Mouse (Mus musculus) embryo, embryonic 10.5 days (tissue): ENCODE results near the gene Stat3.

Experiments used
- DNase-seq: peaks from one replicate; pipeline ENCODE4 v3.0.0-alpha.2; 2015; ENCODE audit warnings: low spot score

The Stat3 gene

DNA sequence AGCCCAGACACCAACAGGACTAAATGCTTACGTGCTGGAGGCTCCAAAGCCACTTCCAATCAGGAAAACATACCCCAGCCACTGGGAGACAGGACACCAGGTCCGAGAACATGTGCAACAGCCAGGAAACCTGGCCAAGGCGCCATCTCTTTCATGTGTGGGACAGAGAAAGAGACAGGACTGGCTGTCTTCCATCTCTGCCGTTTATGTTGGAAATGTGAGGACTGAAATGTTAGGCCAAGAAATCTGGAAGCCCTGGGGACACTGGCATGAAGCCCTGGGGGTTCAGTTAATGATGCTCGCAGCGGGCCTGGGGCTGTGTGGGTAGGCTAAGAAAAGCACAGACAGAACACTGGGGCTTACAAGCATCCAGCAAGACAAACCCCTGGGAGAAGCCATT is 48.9 kb downstream of the Stat3 start:
- DNase-seq, result no peak

DNA sequence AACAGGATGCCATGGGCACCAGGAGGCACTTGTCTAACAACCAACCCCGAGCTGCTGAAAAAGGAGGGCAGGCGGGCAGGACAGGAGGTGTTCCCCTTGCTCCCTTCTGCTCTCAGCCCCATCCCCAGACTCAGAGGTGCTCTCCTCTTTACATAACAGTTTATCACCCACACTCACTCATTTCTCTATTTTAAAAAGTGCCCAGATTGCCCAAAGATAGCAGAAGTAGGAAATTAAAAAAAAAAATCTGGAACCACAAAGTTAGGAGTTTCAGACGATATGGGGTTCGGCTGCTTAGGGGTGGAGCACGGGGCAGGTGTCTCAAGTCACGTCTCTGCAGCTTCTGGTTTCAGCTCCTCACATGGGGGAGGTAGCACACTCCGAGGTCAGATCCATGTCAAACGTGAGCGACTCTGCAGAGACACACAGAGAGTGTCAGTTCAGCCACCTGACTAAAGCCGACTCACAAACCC is 51.0 kb downstream of the Stat3 start:
- no peak for DNase-seq

DNA sequence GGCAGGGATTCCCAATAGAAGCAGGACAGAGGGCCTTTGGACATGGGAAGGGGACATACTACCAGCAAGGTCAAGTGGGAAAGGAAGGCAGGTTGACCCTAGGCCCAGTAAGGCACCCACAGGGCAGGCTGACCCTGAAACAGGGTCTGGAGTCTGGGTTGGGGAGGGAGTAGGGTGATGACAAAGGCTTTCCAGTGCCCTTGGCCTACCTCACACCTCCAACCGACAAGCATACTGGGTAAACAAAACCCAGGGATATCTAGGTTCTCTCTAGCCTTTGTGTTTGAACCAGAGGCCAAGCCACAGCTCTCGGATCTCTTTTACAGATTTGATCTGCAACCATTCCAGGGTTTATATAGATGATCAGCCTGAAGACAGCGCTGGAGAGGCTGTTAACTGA is 51.6 kb downstream of the Stat3 start:
- DNase-seq, result no peak

- no peak for DNase-seq
Measured at GRCm38 (mm10) chr11:100887236-100887635, 52.1 kb downstream of the Stat3 start.

- DNase-seq, result no peak
Measured at GRCm38 (mm10) chr11:100886188-100886740, 53.1 kb downstream of the Stat3 start.

GRCm38 (mm10) chr11:100885472-100885871 is 53.9 kb downstream of the Stat3 start:
- DNase-seq, result no peak

- DNase-seq, result no peak
Measured at GRCm38 (mm10) chr11:100883640-100884039, 55.7 kb downstream of the Stat3 start.

- no peak for DNase-seq
Measured at GRCm38 (mm10) chr11:100879321-100880078, 59.8 kb downstream of the Stat3 start.

GRCm38 (mm10) chr11:100875761-100876160 is 63.6 kb downstream of the Stat3 start:
- DNase-seq, result no peak

DNA sequence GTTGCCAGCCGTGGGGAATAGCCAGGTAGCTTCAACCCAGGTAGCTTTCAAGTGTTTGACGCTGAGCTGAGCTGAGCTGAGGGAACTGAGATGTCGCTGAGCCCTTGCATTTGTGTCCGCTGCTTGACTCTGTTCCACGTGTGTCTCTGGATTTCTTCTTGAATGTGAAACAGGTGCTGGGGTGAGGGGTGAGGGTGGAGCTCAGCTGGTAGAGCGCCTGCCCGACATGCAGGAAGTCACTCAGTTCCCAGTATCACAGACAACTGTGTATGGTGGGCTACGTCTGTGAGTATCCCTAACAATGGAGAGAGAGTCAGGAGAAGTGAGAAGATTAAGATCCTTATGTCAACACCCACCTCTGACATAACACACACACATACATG is 68.4 kb downstream of the Stat3 start:
- DNase-seq, result no peak

GRCm38 (mm10) chr11:100870256-100870967 is 68.9 kb downstream of the Stat3 start:
- DNase-seq, result no peak

- no peak for DNase-seq
Measured at GRCm38 (mm10) chr11:100865618-100866017, 73.7 kb downstream of the Stat3 start.

GRCm38 (mm10) chr11:100863141-100863540 is 76.2 kb downstream of the Stat3 start:
- DNase-seq, result no peak

GRCm38 (mm10) chr11:100861836-100862235 is 77.5 kb downstream of the Stat3 start:
- DNase-seq, result no peak

- no peak for DNase-seq
Measured at GRCm38 (mm10) chr11:100861335-100861734, 78.0 kb downstream of the Stat3 start.

DNA sequence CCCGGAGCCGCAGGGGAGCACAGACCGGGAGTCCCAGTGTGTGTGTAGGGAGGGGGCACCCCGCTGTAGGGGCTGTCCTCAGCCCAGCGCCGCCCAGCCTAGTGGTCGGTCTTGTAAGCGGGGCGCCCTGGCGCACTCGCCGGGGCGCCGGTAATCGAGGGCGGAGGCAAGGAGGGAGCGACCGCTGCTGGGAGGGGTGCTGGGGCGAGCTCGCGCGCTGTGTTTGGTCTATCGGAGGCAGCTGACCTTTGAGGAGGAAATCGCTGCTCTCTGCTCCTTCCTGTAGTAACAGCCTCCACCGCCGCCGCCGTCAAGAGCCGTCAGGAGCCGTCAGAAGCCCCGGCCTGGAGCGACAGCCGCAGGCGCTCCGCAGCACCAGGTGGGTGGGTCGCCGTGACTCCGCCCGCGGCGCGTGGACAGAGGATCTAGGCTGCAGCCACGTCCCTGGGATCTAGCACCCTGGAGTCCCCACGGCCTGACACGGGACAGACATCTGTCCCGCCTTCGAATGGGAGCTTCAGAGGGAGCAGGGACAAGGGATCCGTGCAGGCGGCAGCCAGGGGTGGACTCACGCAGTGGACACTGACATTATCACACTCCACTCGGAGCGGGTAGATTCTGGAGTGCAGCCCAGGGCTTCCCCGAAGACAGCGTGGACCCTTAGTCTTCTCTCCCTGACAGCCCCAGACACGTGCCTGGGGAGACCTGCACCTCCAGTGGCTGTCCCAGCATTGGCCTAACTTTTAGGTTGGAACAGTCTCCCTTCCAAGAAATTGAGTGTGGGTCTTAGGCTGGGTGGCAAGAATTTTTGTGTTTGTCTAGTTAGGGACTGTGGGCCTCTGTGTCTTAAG is 78.9 kb downstream of the Stat3 start:
- peak; percentile 79 for DNase-seq

DNA sequence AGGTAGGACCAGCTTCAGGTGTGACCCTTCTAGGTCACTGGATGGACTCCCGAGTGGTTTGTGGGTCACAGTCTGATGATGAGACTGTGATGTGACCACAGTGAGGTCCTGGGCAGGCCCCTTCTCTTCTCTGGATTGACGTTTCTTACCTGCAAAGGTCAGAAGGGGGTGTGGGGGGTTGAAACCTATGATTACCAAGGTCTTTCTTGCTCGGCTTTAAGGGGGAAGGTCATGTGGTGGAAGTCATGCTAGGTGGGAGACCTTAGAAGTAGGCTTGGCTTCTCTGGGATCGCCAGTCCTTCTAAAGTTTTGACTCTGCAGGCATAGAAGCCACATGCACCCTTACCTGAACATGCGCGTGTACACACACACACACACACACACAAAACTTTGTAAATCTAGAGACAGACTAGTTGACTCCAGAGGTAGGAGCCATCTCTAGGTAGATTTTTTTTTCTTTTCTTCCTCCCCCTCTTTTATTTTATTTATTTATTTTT is 79.7 kb downstream of the Stat3 start:
- DNase-seq, result no peak

GRCm38 (mm10) chr11:100858935-100859578 is 80.3 kb downstream of the Stat3 start, which contains the start of gene Stat5a:
Stat5a (plus strand) TSS chr11:100859351.
- DNase-seq, result no peak

DNA sequence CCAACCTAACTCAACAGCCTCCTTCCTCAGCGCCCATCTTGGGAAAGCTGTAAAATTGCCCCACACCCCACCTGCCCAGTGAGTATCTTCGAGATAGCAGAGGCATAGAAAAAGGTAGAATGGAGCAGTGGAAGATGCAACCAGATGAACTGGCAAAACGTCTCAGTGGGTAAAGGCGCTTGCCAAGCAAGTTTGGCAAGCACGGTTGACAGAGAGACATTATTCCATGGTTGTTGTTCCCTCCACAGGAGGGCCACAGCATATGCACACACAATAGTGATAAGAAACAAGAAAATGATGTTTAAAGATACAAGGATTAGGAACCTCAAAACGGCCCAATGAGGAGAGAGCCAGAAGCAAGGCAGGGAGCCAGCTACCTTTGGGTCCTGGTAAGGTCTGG is 81.4 kb downstream of the Stat3 start:
- no peak for DNase-seq

DNA sequence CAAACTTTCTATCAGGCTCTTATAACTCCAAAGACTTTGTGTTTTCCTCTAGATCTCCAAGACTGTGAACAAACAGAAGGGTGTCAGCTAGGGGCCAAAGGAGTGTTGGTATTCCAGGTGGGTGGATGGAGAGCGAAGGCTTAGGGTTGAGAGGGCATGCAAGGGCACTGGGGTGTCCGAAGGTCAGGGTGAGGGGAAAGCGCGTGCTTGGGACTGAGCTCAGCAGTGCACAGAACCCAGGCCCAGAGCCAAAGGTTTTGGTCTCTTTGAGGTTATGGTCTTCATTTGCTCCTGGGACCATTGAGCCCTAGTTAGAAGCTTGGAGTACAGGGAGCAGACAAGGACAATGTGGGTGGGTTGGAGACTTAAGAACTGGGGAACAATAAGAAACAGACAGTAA is 84.2 kb downstream of the Stat3 start:
- no peak for DNase-seq

- DNase-seq, result no peak
Measured at GRCm38 (mm10) chr11:100854268-100854667, 85.1 kb downstream of the Stat3 start.
